Mouse (Mus musculus): ENCODE data around the gene Slc30a1. TPM values are rescaled to one million over a fixed set of nuclear protein-coding genes. Genes with fewer than 3 reads are reported as not detected.

Slc30a1 gene
- polyA plus RNA-seq, 1 experiment from 2014 or later, result 2.3 TPM

DNA sequence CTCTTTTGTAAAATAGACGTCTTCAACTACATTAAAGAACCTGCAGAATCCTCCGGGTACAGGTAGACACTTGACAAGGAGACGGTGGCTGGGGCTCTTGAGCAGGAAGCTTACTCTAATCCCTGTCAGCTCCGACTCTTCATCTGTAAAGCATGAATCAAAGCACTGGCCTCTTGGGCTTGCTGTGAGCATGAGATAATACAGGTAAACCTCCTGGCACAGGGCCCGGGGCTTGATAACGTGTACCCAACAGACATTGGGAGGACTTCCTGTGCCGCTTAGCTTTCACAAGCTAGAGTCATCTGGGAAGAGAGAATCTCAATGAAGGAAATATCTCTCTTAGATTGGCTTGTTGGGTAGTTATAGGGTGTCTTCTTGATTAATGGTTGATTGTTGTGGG, 31.6 kb upstream of the Slc30a1 start:
- H3K4me3 ChIP-seq (replicated peaks; ENCODE audit: low read depth, low read length), result no peak overlapping the region
- no peak overlapping the region for H3K27ac ChIP-seq (replicated peaks; ENCODE audit: low read depth, low read length)
- H3K36me3 ChIP-seq (ENCODE audit: control insufficient read depth, insufficient read depth, low read length), result no peaks in the 10 kb centered on the region
- 87% methylated on average over 7 of the region's 7 CpGs for WGBS
- DNase-seq (no peak), ATAC-seq (ENCODE audit: low FRiP score, low TSS enrichment) (no peak)
- H3K9me3 ChIP-seq (ENCODE audit: control insufficient read depth, low read length), result no peaks in the 10 kb centered on the region
- no peak overlapping the region for H3K9ac ChIP-seq (replicated peaks; ENCODE audit: low read length)
- H3K27me3 ChIP-seq (ENCODE audit: control insufficient read depth, insufficient read depth, low read length), result no peaks in the 10 kb centered on the region
- H3K4me2 ChIP-seq (ENCODE audit: low read length), result no peak overlapping the region
- no peaks in the 10 kb centered on the region for H3K4me1 ChIP-seq (ENCODE audit: control insufficient read depth, insufficient read depth, low read length)

- no peak for ATAC-seq (ENCODE audit: low FRiP score, low TSS enrichment)
Observed at GRCm38 (mm10) chr1:191875683-191876305, 30.8 kb upstream of the Slc30a1 start.

GRCm38 (mm10) chr1:191877681-191878080, 28.9 kb upstream of the Slc30a1 start:
- Histone ChIP-seq H3K4me1 (ENCODE audit: control insufficient read depth, insufficient read depth, low read length) (no peaks in the 10 kb centered on the region), H3K4me3 (replicated peaks; ENCODE audit: low read depth, low read length) (no peak overlapping the region), H3K4me2 (ENCODE audit: low read length) (no peak overlapping the region), H3K9me3 (ENCODE audit: control insufficient read depth, low read length) (no peaks in the 10 kb centered on the region), H3K36me3 (ENCODE audit: control insufficient read depth, insufficient read depth, low read length) (no peaks in the 10 kb centered on the region), H3K9ac (replicated peaks; ENCODE audit: low read length) (no peak overlapping the region), H3K27ac (replicated peaks; ENCODE audit: low read depth, low read length) (no peak overlapping the region), H3K27me3 (ENCODE audit: control insufficient read depth, insufficient read depth, low read length) (no peaks in the 10 kb centered on the region)
- no peak for ATAC-seq (ENCODE audit: low FRiP score, low TSS enrichment)
- no peak for DNase-seq
- WGBS, result 78% methylated on average over 10 of the region's 10 CpGs

More at GRCm38 (mm10) chr1:191875683-191876305, 30.8 kb upstream of the Slc30a1 start:
- Histone ChIP-seq H3K9me3 (ENCODE audit: control insufficient read depth, low read length) (no peaks in the 10 kb centered on the region), H3K4me3 (replicated peaks; ENCODE audit: low read depth, low read length) (no peak overlapping the region), H3K4me2 (ENCODE audit: low read length) (no peak overlapping the region), H3K9ac (replicated peaks; ENCODE audit: low read length) (no peak overlapping the region), H3K27ac (replicated peaks; ENCODE audit: low read depth, low read length) (no peak overlapping the region), H3K27me3 (ENCODE audit: control insufficient read depth, insufficient read depth, low read length) (no peaks in the 10 kb centered on the region), H3K4me1 (ENCODE audit: control insufficient read depth, insufficient read depth, low read length) (no peaks in the 10 kb centered on the region), H3K36me3 (ENCODE audit: control insufficient read depth, insufficient read depth, low read length) (no peaks in the 10 kb centered on the region)
- DNase-seq, result no peak
- 79% methylated on average over 9 of the region's 9 CpGs for WGBS

GRCm38 (mm10) chr1:191878518-191878921, 28.0 kb upstream of the Slc30a1 start:
- ATAC-seq (ENCODE audit: low FRiP score, low TSS enrichment), result no peak
- no peaks in the 10 kb centered on the region for H3K4me1 ChIP-seq (ENCODE audit: control insufficient read depth, insufficient read depth, low read length)
- DNase-seq, result peak; percentile 46

GRCm38 (mm10) chr1:191880247-191880646, 26.3 kb upstream of the Slc30a1 start:
- Histone ChIP-seq H3K27ac (replicated peaks; ENCODE audit: low read depth, low read length) (no peak overlapping the region), H3K36me3 (ENCODE audit: control insufficient read depth, insufficient read depth, low read length) (no peaks in the 10 kb centered on the region), H3K4me1 (ENCODE audit: control insufficient read depth, insufficient read depth, low read length) (no peaks in the 10 kb centered on the region), H3K4me3 (replicated peaks; ENCODE audit: low read depth, low read length) (no peak overlapping the region), H3K9me3 (ENCODE audit: control insufficient read depth, low read length) (no peaks in the 10 kb centered on the region), H3K9ac (replicated peaks; ENCODE audit: low read length) (no peak overlapping the region), H3K4me2 (ENCODE audit: low read length) (no peak overlapping the region), H3K27me3 (ENCODE audit: control insufficient read depth, insufficient read depth, low read length) (no peaks in the 10 kb centered on the region)
- WGBS, result 93% methylated on average over 3 of the region's 3 CpGs
- ATAC-seq (ENCODE audit: low FRiP score, low TSS enrichment), result no peak
- no peak for DNase-seq

More at GRCm38 (mm10) chr1:191878518-191878921, 28.0 kb upstream of the Slc30a1 start:
- H3K36me3 ChIP-seq (ENCODE audit: control insufficient read depth, insufficient read depth, low read length), result no peaks in the 10 kb centered on the region
- H3K27me3 ChIP-seq (ENCODE audit: control insufficient read depth, insufficient read depth, low read length), result no peaks in the 10 kb centered on the region
- H3K9me3 ChIP-seq (ENCODE audit: control insufficient read depth, low read length), result no peaks in the 10 kb centered on the region
- no peak overlapping the region for H3K4me3 ChIP-seq (replicated peaks; ENCODE audit: low read depth, low read length)
- H3K9ac ChIP-seq (replicated peaks; ENCODE audit: low read length), result no peak overlapping the region
- no peak overlapping the region for H3K4me2 ChIP-seq (ENCODE audit: low read length)
- WGBS, result 47% methylated on average over 4 of the region's 4 CpGs
- no peak overlapping the region for H3K27ac ChIP-seq (replicated peaks; ENCODE audit: low read depth, low read length)

GRCm38 (mm10) chr1:191880921-191881609, 25.5 kb upstream of the Slc30a1 start:
- DNase-seq (no peak), ATAC-seq (ENCODE audit: low FRiP score, low TSS enrichment) (no peak)
- Histone ChIP-seq H3K4me1 (ENCODE audit: control insufficient read depth, insufficient read depth, low read length) (no peaks in the 10 kb centered on the region), H3K9me3 (ENCODE audit: control insufficient read depth, low read length) (no peaks in the 10 kb centered on the region), H3K27ac (replicated peaks; ENCODE audit: low read depth, low read length) (no peak overlapping the region), H3K4me3 (replicated peaks; ENCODE audit: low read depth, low read length) (no peak overlapping the region), H3K9ac (replicated peaks; ENCODE audit: low read length) (no peak overlapping the region), H3K4me2 (ENCODE audit: low read length) (no peak overlapping the region), H3K27me3 (ENCODE audit: control insufficient read depth, insufficient read depth, low read length) (no peaks in the 10 kb centered on the region), H3K36me3 (ENCODE audit: control insufficient read depth, insufficient read depth, low read length) (no peaks in the 10 kb centered on the region)
- 81% methylated on average over 8 of the region's 8 CpGs for whole genome bisulfite sequencing

DNA sequence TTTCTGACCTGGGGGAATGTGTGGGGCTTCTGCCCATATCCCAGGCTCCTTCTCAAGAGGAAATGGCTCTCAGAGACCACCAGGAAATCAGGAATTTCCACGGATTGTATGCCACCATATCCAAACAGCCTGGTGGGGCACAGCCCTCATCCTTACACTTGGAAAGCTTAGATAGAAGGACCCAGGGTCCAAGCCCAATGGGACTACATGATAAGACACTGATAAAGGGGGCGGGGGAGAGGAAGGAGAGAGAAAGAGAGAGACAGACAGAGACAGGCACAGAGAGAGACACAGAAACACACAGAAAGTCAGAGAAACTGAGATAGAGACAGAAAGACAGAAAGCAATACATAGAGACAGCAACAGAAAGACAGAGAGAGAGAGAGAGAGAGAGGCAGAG, 24.9 kb upstream of the Slc30a1 start:
- Histone ChIP-seq H3K4me1 (ENCODE audit: control insufficient read depth, insufficient read depth, low read length) (no peaks in the 10 kb centered on the region), H3K27me3 (ENCODE audit: control insufficient read depth, insufficient read depth, low read length) (no peaks in the 10 kb centered on the region), H3K36me3 (ENCODE audit: control insufficient read depth, insufficient read depth, low read length) (no peaks in the 10 kb centered on the region), H3K9ac (replicated peaks; ENCODE audit: low read length) (no peak overlapping the region), H3K9me3 (ENCODE audit: control insufficient read depth, low read length) (no peaks in the 10 kb centered on the region), H3K4me2 (ENCODE audit: low read length) (no peak overlapping the region), H3K4me3 (replicated peaks; ENCODE audit: low read depth, low read length) (no peak overlapping the region), H3K27ac (replicated peaks; ENCODE audit: low read depth, low read length) (no peak overlapping the region)
- ATAC-seq (ENCODE audit: low FRiP score, low TSS enrichment) (no peak), DNase-seq (no peak)
- 74% methylated on average over 2 of the region's 2 CpGs for WGBS

DNA sequence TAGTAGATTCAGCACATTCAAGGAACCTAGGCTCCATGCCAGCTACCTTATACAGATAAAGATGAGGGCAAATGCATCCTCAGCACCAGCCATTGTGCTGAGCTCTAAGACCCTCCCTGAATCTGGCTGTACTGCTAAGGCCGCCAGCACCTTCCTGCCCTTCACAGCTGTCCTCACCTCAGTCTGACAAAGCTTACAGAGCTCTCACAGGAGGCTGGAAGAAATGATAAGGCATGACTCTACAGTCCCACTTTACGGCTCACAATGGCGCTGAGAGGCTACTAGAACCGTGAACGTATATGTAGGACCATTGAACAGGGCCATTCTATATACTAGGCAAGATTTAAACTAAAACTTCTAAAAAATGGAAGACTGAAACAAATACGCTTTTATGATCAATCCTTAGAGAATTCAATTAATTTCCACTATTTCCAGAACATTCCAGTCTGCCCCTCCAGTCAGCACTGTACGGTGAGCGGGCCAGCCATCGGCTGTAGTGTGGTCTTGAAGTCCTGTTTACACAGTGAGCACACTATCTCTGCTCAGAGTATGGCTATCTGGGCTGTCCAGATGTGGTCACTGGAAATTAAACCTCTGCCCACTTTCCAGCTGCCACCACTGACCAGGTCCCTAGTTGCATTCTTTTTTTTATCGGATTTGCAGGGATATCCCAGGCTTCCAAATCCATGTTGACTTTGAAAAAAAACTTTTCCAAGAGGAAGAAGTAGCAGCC, 23.9 kb upstream of the Slc30a1 start:
- Histone ChIP-seq H3K9ac (replicated peaks; ENCODE audit: low read length) (no peak overlapping the region), H3K4me2 (ENCODE audit: low read length) (no peak overlapping the region), H3K27ac (replicated peaks; ENCODE audit: low read depth, low read length) (no peak overlapping the region), H3K4me3 (replicated peaks; ENCODE audit: low read depth, low read length) (no peak overlapping the region), H3K36me3 (ENCODE audit: control insufficient read depth, insufficient read depth, low read length) (no peaks in the 10 kb centered on the region), H3K9me3 (ENCODE audit: control insufficient read depth, low read length) (no peaks in the 10 kb centered on the region), H3K4me1 (ENCODE audit: control insufficient read depth, insufficient read depth, low read length) (no peaks in the 10 kb centered on the region), H3K27me3 (ENCODE audit: control insufficient read depth, insufficient read depth, low read length) (no peaks in the 10 kb centered on the region)
- ATAC-seq (ENCODE audit: low FRiP score, low TSS enrichment), result no peak
- WGBS, result 92% methylated on average over 10 of the region's 10 CpGs
- no peak for DNase-seq

All from midbrain, embryonic 14.5 days (tissue).